Mouse (Mus musculus): ENCODE measurements around the gene Gm10309.

DNA sequence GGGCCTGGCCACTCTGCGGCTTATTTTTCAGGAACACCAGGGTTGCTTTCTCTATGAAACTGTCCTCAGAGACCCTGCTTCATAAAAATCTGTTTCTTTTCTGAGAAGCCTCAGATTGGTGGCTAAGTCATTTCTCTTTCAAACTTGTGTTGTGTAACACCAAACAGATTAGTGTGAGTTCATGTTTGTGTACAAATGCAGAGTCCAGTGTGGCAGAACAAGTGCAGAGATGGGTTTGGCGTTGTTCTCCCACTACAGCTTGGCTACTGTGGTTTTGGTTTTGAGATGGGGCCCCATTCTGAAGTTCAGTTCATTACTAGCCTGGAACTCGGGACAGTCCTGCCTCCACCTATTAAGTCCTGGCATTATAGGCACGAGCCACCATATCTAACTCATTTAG is 7.7 kb downstream of the Gm10309 start:
- TF ChIP-seq CTCF (IDR thresholded peaks at IDR 0.05; ENCODE audit: low read depth, low read length) (no peak), POLR2A (IDR thresholded peaks at IDR 0.05; ENCODE audit: insufficient read depth, low read length) (no peak)

All from ES-Bruce4 (cell line).